Mouse (Mus musculus): ENCODE measurements around the gene Fry. TPM values are rescaled to one million over a fixed set of nuclear protein-coding genes. Genes with fewer than 3 reads are reported as not detected.

Gene Fry
- total and polyA plus RNA-seq, 3 experiments = 1.9 to 2.3 TPM; not detected in 1

DNA sequence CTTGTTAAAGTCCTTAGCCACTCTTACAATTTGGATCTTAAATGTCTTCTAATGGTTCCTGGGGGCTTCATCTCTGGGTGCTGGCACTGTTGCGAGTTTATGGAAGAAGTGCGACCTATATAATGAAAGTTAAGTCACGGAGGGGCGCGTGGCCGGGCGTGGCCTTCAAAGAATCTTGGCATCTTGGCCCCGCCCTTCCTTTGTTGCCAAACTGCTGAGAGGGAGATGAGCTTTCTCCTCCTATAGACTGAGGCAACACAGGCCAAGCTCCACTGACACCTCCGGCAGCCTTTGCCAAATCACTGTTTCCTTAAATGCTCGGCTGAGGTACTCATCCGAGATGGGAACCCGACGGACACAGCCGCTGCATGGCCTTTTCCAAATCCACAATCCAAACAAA lies 35.7 kb upstream of the Fry start:
- H3K27ac ChIP-seq (ENCODE audit: control insufficient read depth, low read depth, low read length) = no peak overlapping the region

GRCm38 (mm10) chr5:150083190-150083589 lies 35.3 kb upstream of the Fry start:
- DNase-seq (ENCODE audit: low read depth, low spot score) = no peak
- TF ChIP-seq TCF12 (IDR thresholded peaks at IDR 0.05; ENCODE audit: low read depth, low read length) = no peak
- H3K36me3 ChIP-seq (ENCODE audit: control insufficient read depth in 1 of 2, insufficient read depth in 2 of 2, low read length in 2 of 2) = no peaks in the 10 kb centered on the region
- H3K4me1 ChIP-seq (ENCODE audit: control insufficient read depth in 1 of 2, insufficient read depth in 2 of 2, low read length in 2 of 2) = no peaks in the 10 kb centered on the region
- H3K27ac ChIP-seq (ENCODE audit: control insufficient read depth, low read depth, low read length) = no peak overlapping the region
- no peaks in the 10 kb centered on the region for H3K79me2 ChIP-seq (ENCODE audit: control insufficient read depth, insufficient read depth, low read length, poor library complexity)
- no peaks in the 10 kb centered on the region; a peak in 1 of 4 replicates for H3K27me3 ChIP-seq (ENCODE audit: control insufficient read depth in 1 of 2, insufficient read depth in 2 of 2, low read length in 2 of 2)
- no peak overlapping the region for H3K4me3 ChIP-seq (ENCODE audit: control insufficient read depth in 1 of 2, insufficient read depth in 1 of 2, low read depth in 2 of 2, low read length in 2 of 2)
- no peak overlapping the region for H3K9ac ChIP-seq (ENCODE audit: control insufficient read depth, low read depth, low read length, poor library complexity, severe bottlenecking)
- H3K9me3 ChIP-seq (replicated peaks; ENCODE audit: insufficient read depth, low read length) = no peaks in the 10 kb centered on the region; the same call in 1 of the 2 replicates

More for the DNA sequence above, 35.7 kb upstream of the Fry start:
- DNase-seq (ENCODE audit: low read depth, low spot score) = no peak
- H3K9ac ChIP-seq (ENCODE audit: control insufficient read depth, low read depth, low read length, poor library complexity, severe bottlenecking) = no peak overlapping the region
- no peak overlapping the region for H3K4me3 ChIP-seq (ENCODE audit: control insufficient read depth in 1 of 2, insufficient read depth in 1 of 2, low read depth in 2 of 2, low read length in 2 of 2)
- H3K4me1 ChIP-seq (ENCODE audit: control insufficient read depth in 1 of 2, insufficient read depth in 2 of 2, low read length in 2 of 2) = no peaks in the 10 kb centered on the region
- H3K36me3 ChIP-seq (ENCODE audit: control insufficient read depth in 1 of 2, insufficient read depth in 2 of 2, low read length in 2 of 2) = no peaks in the 10 kb centered on the region
- TF ChIP-seq MAFK (IDR thresholded peaks at IDR 0.05; ENCODE audit: borderline replicate concordance, low read depth, low read length) (no peak), JUND (IDR thresholded peaks at IDR 0.05; ENCODE audit: low read depth, low read length) (no peak), MEF2A (IDR thresholded peaks at IDR 0.05; ENCODE audit: extremely low read depth, insufficient replicate concordance, low read depth, low read length, poor library complexity, severe bottlenecking) (no peak), BHLHE40 (IDR thresholded peaks at IDR 0.05; ENCODE audit: borderline replicate concordance, low read depth, low read length) (no peak), GATA1 (IDR thresholded peaks at IDR 0.05; ENCODE audit: low read depth, low read length) (no peak), MYC (IDR thresholded peaks at IDR 0.05; ENCODE audit: low read depth, low read length) (no peak), MXI1 (IDR thresholded peaks at IDR 0.05; ENCODE audit: low read depth, low read length) (no peak), NELFE (IDR thresholded peaks at IDR 0.05; ENCODE audit: low read depth, low read length) (no peak), POLR2A (IDR thresholded peaks at IDR 0.05; ENCODE audit: control insufficient read depth in 1 of 2, insufficient read depth in 1 of 2, low read depth in 1 of 2, low read length in 2 of 2, poor library complexity in 1 of 2) (no peak), SIN3A (IDR thresholded peaks at IDR 0.05; ENCODE audit: low read length) (no peak), MAZ (IDR thresholded peaks at IDR 0.05; ENCODE audit: low read depth, low read length) (no peak), MYB (IDR thresholded peaks at IDR 0.05; ENCODE audit: low read depth, low read length) (no peak), ZNF384 (IDR thresholded peaks at IDR 0.05; ENCODE audit: low read depth, low read length) (no peak), MAX (IDR thresholded peaks at IDR 0.05; ENCODE audit: low read length) (no peak), TCF12 (IDR thresholded peaks at IDR 0.05; ENCODE audit: low read depth, low read length) (no peak), SMC3 (IDR thresholded peaks at IDR 0.05; ENCODE audit: low read depth, low read length) (no peak), ZMIZ1 (IDR thresholded peaks at IDR 0.05; ENCODE audit: low read depth, low read length) (no peak), RCOR1 (IDR thresholded peaks at IDR 0.05; ENCODE audit: low read depth, low read length) (no peak)
- H3K27me3 ChIP-seq (ENCODE audit: control insufficient read depth in 1 of 2, insufficient read depth in 2 of 2, low read length in 2 of 2) = no peaks in the 10 kb centered on the region; a peak in 2 of 4 replicates
- H3K9me3 ChIP-seq (replicated peaks; ENCODE audit: insufficient read depth, low read length) = no peaks in the 10 kb centered on the region; the same call in 1 of the 2 replicates
- H3K79me2 ChIP-seq (ENCODE audit: control insufficient read depth, insufficient read depth, low read length, poor library complexity) = no peaks in the 10 kb centered on the region
